ENCODE assay signal across 23 mouse cellular contexts in genomic region chr14:11864840-11865239, GRCm38 (mm10).
"Had no signal": no experiment of that assay in that cellular context is flagged by ENCODE, and none has a peak within 500 bp of the region (broad histone marks: within the 10 kb centered on the region; RNA-seq: fewer than 3 reads in every experiment).

No protein-coding gene starts in this region.

- H3K27me3 ChIP-seq: limb, embryonic 13.5 days; liver, embryonic 12.5 days; liver, embryonic 15.5 days; lung, embryonic 15.5 days; megakaryocyte, embryonic 14.5 days; midbrain, embryonic 13.5 days; neural tube, embryonic 13.5 days; stomach, embryonic 15.5 days had no signal

- DNase-seq: kidney, postnatal 25 days; layer of hippocampus, adult 9-11 months; liver; lung, adult 18-20 months; lung, postnatal 10 days; lung, postnatal 36 days; retina, postnatal 1 day; right cerebral cortex, postnatal 25 days; spleen, adult 18-20 months; thymus, postnatal 25 days had no signal

- H3K9ac ChIP-seq: limb, embryonic 13.5 days; liver, embryonic 12.5 days; liver, embryonic 15.5 days; lung, embryonic 15.5 days; midbrain, embryonic 13.5 days; neural tube, embryonic 13.5 days; stomach, embryonic 15.5 days had no signal

- ATAC-seq: liver, embryonic 12.5 days; midbrain, embryonic 13.5 days; midbrain, embryonic 16.5 days had no signal

- H3K4me3 ChIP-seq: layer of hippocampus, adult 2 months; limb, embryonic 10.5 days; limb, embryonic 13.5 days; liver, embryonic 12.5 days; liver, embryonic 15.5 days; lung, embryonic 15.5 days; megakaryocyte, embryonic 14.5 days; midbrain, embryonic 10.5 days; midbrain, embryonic 13.5 days; myocyte; neural tube, embryonic 13.5 days; stomach, embryonic 15.5 days had no signal

- H3K4me1 ChIP-seq: liver, embryonic 12.5 days; liver, embryonic 15.5 days; megakaryocyte, embryonic 14.5 days had no signal

- H3K27ac ChIP-seq: layer of hippocampus, adult 2 months; limb, embryonic 10.5 days; limb, embryonic 13.5 days; liver, embryonic 12.5 days; liver, embryonic 15.5 days; lung, embryonic 15.5 days; midbrain, embryonic 10.5 days; midbrain, embryonic 13.5 days; neural tube, embryonic 13.5 days; stomach, embryonic 15.5 days had no signal

- H3K36me3 ChIP-seq: limb, embryonic 10.5 days; limb, embryonic 13.5 days; liver, embryonic 12.5 days; liver, embryonic 15.5 days; lung, embryonic 15.5 days; midbrain, embryonic 10.5 days; midbrain, embryonic 13.5 days; neural tube, embryonic 13.5 days; stomach, embryonic 15.5 days had no signal

- H3K4me2 ChIP-seq: liver, embryonic 12.5 days; liver, embryonic 15.5 days; lung, embryonic 15.5 days; midbrain, embryonic 13.5 days; neural tube, embryonic 13.5 days; stomach, embryonic 15.5 days had no signal

- H3K9me3 ChIP-seq: limb, embryonic 10.5 days; limb, embryonic 13.5 days; liver, embryonic 12.5 days; liver, embryonic 15.5 days; lung, embryonic 15.5 days; midbrain, embryonic 10.5 days; midbrain, embryonic 13.5 days; neural tube, embryonic 13.5 days; stomach, embryonic 15.5 days had no signal
